Mouse (Mus musculus): ENCODE measurements around the gene Plcb4. TPM values are rescaled to one million over a fixed set of nuclear protein-coding genes. Genes with fewer than 3 reads are reported as not detected.
"Not testable (repeated sequence)": the region's sequence is repeated elsewhere in the genome, so short reads cannot be mapped to it uniquely, and the experiment has no call there.

Gene Plcb4
- total RNA-seq, 2 experiments from 2014 or later = 17.3 to 18.2 TPM

DNA sequence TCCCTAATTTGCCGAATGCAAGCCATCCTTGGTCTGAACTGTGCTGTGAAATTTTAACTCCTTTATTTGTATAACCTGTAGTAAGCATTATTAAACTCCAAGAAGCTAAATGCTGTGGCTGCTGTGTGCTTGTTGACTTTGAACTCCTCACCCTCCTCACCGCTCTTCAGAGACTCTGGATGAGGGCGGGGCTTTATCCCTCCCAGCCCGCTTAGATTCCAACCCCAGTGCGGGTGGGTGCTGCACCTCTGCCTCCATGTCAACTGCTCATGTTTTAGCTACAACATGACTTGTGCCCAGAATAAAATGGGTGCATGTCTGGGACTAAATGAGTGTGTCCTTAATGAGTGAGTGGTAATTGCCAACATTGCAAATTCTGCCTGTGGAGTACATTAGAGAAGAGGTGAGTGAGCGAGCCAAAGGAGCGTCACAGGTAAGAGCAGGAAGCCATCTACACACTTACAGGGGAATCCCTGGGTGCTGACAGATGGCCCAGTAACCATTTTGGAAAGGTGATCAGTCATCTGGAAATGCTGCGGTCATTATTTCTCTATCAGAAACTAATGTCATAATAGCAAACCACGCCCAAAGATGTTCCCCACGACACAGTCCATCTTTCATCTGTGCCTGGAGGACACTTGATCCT is 13.8 kb downstream of the Plcb4 start:
- DNase-seq (ENCODE audit: extremely low spot score in 1 of 2, low spot score in 1 of 2) = no peak

DNA sequence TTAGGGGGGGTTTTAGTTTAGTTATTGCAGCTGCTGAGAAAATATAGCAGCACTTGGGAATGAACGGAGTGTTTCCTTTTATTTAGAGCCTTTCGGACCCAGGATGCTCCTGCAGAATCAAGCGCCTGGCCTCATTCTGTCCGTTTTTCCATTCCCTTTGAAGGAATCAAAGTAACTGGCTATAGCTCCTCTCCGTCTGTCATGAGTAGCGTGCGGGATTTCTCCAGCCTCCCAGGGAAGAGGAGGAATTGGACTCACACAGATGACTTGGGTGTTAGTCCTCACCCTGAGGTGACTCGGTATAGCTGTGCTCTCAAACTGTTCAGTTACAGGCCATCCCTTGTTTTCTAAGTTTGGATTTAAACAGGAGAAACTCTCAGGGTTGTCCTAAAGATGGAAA is 14.8 kb downstream of the Plcb4 start:
- no peak for DNase-seq (ENCODE audit: extremely low spot score in 1 of 2, low spot score in 1 of 2)

DNA sequence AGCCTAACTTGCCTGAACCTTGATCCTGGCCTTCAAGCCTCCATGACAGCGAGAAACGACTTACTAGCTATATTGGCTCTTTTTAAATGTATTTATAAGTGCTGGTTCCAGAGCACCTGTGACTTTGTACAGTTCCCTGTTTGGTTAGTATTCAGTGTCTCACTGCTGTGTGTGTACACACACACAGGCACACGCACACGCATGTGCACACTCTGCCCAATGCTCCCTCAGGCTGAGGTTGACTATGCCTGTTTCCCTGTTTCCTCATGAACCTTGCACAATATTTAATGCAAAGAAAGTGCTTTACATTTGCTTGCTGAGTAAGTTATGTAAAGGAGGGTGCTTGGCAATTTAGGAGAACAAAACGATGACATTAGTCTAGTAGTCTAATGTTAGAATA is 16.5 kb downstream of the Plcb4 start:
- no peak for DNase-seq (ENCODE audit: extremely low spot score in 1 of 2, low spot score in 1 of 2)

DNA sequence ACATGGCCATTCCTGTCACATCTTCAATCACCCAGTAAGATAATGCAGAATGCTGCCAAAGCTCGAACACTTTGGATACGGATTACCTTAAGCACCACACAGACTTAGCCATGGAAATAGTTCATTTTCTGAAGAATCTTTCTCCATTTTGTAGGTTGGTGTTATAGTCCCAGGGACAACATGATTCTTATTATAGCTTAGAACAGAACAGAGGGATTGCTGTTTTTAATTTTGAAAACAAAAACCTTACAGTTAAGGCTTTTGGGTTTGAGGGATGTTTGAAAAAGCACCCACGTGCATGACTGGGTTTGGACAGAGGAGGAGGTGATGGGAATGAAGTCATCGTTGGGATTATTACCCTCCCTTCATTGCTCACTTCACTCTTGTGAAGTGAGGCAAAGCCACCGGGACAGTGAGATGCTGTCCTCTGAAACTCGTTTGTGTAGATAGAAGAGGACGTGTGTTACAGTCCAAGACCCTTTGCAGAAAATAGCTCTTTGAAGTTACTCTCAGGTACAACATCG is 18.2 kb downstream of the Plcb4 start:
- DNase-seq (ENCODE audit: extremely low spot score in 1 of 2, low spot score in 1 of 2) = no peak

DNA sequence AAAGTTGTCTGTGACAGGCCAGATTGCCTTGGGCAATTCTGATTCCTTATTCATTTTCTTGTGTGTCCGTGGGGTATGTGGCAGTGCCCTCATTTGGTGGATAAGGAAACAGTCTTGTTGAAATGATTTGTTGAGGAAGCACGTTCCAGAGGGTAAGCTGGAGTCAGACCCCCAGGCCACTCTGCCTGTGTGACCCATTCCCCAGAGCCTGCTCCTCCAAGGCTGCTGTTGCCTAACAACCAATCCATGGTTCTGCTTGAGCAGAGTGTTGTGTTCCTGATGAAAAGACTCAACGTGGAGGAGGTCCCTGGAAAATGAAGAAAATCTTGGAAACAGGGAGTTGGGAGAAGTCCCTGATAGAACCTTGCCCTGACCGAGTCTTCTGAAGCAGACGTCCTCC is 18.8 kb downstream of the Plcb4 start:
- DNase-seq (ENCODE audit: extremely low spot score in 1 of 2, low spot score in 1 of 2) = no peak

DNA sequence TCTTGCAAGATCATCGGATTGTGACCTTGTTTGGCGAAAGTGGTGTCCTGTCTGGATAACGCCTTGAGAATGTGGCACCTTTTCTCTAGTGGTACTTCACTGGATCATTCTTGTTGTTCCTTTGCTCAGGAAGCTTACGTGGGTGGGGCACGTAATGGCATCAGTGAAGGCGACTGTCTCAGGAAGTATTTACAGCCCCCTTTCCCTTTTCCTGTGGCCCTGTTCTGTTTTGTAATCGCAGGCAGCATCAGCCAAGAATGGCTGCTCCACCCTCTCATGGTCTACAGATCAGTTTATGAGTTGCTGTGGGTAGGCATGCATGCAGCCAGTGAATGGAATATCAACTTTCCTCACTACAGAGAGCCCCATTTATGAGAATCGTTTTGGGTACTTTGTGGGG is 21.2 kb downstream of the Plcb4 start:
- DNase-seq (ENCODE audit: extremely low spot score in 1 of 2, low spot score in 1 of 2) = no peak

DNA sequence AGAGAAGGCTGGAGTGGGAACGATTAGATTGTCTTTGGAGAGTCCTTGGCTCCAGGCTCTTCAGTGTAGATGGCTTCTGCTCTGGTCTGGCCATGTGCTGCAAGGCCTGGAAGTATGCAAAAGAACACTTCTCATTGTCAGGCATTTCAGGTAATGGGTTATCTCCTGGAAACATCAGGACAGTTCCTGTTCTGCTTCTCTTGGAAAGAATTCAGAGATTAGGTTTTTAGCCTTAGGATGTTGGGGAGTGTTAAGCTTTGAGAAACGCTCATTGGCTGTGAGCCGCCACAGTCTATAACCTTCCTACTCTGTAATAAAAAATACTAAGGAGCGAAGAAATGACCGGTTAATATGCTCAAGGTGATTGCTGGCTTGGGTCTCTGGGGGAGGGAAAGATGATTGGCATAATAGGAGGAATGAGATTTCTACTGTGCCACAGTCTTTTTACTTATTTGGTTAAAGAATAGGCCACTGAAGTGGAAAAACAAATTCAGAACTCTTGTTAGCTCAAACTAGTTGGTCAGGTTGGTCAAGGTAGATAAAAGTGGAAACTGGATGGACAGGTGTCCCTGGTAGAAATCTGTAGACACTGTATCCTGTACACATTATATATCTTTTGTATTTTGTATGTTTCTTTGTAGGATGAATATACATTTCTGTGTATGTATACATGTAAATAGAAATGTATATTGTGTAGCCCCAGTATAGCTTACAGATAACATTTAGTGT is 21.8 kb downstream of the Plcb4 start:
- no peak for DNase-seq (ENCODE audit: extremely low spot score in 1 of 2, low spot score in 1 of 2)

DNA sequence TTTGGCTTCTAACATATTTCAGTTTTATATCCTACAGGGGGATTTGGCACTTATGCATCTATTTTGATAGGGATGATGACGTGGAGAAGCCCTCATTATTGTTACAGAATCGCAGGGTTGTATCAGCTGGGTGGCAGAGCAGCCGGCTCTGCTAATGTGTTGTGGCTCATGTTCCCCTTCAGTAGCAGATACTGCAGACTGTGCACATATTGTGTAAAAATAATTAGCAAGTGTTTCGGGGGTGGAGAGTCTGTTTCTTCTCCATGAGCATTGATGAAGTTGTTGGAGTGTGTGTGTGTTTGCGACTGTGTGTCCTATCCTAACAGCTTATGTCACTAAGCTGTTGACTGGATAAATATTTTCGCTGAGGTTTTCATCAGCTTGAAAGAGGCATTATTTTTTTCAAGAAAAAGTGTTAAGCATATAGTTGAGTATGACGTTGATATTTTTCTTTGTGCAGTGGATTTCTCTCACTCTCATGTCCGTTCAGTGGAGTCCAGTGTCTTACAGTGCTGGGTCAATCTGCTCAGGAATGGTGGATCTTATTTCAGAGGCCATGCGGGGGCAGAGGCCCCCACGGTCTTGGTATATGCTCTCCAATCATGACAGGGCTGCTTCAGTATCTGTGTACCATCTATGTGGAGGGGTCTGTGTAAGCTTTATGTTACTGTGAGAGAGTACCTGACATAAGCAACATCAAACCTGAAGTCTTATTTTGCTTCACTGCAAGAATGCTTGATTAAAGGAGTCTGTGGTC is 25.1 kb downstream of the Plcb4 start:
- DNase-seq (ENCODE audit: extremely low spot score in 1 of 2, low spot score in 1 of 2) = no peak

DNA sequence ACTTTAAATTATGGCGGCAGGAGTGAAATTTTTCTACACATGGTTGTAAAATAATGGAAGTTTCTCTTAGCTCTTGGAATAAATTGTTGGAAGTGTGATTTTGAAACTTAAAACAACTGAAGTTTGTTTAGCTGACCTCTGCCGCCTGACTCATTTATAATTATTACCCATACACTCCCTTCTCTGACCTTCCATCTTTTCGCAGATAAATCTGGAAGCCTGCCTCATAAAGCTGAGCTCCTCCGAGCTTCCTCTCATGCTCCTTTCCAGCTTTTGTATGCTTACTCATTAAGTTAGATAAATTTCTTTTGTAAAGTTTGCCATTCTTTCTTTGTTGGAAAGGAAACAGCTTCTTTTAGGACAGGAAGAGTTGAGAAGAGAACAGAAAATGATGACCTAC is 27.9 kb downstream of the Plcb4 start:
- DNase-seq (ENCODE audit: extremely low spot score in 1 of 2, low spot score in 1 of 2) = no peak

DNA sequence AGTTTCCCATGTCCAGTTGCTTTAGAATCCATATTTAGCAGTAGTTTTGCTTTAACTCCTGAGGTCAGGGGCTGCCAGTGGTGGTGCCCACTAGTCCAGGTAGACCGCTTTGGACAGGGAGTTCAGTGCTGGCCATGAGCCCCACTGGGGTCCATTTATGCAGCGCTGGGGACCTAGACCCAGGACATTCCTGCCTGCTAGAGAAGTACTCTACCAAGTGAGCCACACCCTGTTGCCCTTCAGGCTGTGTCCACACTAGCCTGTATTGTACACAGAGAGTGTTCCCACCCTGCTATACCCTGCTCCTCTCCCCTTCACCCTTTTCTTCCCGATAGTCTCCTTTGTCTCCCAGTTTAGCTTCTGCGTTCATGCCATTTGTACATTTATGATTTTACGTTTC is 28.8 kb downstream of the Plcb4 start:
- DNase-seq (ENCODE audit: extremely low spot score in 1 of 2, low spot score in 1 of 2) = no peak

DNA sequence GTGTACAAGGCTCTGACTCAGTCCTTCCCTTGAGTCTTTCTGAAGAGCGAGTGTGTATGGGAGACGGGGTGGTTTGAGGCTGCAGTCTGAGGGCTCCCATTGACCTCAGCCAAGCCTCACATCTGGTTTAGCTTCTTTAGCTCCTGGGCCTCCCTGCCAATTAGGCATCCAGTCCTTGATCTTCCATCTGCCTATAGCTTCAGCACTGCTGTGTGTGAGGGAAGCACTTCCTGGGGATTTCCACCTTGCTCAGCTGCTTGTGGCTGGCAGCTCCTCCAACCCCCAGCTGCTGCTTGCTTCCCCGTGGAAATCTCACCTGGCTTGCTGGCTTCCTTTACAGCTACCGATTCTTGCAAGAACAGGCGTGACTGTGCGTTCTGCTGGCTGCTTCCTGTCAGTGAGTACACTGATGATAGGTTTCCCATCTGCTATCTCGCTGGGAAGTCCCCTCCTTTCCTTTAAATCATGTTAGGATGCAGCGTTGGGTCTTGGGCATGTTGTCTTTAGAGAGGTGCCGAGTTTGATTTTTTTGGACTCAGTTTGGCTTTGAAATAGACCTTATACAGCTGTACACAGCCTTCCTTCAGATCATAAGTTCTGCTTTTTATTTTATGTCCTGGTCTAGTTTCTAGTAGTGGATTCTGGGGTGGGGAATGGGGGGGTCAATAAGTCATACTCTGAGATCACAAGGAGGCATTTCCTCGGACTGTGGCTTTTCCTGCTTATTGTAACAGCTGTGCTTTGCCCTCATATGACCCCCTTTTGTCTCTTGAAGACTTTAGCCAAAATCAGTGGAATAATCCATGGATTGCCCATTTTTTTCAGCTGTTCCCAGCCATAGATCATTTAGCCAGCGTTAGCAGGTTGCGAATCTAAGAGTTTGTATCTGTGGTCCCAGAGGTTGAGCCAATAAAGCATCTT is 34.0 kb downstream of the Plcb4 start:
- no peak for DNase-seq (ENCODE audit: extremely low spot score in 1 of 2, low spot score in 1 of 2)

DNA sequence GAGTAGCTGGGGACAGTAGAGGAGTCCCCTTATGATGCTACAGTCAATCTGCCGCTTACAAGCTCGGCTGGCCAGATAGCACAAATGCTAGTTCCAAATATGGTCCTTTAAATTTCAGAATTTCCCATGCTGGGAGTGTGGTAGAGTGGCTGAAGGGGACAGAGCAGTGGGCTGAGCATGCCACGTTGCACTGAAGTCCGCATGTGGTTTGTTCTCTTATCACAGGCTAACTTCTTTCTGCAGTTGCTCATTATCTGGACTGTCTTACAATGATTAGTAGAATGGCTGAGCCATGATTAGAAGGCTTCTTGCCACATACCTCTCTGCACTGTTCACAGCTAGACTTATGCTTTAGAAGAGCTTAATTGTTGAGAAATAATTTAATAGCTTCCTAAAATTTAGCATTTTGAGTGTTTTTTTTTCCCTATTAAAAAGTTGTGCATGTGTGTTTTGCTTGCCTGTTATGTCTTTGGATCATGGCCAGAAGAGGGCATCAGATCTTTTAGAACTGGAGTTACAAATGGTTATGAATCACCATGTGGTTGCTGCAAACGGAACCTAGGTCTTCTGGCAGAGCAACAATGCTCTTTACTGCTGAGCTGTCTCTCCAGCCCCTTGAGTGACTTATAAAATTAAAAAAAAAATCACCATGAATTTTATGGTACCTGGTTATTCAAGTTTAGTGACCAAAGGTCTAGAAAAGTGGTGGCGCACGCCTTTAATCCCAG is 42.0 kb downstream of the Plcb4 start:
- no peak for DNase-seq (ENCODE audit: extremely low spot score in 1 of 2, low spot score in 1 of 2)

DNA sequence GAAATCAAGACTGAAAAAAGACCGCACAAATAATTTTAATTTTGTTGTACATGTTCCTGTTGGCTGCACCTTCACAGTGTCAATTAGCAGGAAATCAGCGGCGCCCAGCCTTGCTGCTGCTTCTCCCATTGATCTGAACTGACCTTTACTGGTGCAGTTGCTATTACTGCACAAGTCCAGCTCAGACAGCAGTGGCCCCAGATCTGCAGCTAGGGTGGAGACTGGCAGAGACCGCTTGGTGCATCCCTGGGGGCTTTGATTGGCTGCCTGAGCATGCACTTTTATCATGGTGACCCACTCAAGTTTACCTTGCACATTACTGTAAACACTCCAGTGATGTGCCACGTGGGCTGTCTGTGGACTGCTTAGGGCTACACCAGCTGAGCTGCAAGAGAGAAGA is 45.9 kb downstream of the Plcb4 start:
- no peak for DNase-seq (ENCODE audit: extremely low spot score in 1 of 2, low spot score in 1 of 2)

DNA sequence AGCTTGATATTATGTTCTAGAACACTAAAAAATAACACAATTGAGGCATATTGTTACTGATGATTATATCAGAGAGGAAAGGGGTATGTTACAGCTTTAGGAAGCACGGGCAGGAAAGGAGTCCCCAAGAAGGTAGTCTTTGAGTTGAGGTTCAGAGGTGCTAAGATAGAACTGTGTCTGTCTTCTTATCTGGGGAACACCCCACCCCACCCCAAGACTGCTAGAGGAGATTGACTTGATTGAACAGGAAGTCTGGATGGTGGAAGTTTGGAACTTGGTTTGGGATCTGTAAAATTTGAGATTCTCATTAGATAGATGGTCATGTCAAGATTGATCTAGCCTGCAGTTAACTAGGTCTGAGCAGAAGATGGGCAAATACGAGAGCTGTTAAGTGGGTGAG is 48.5 kb downstream of the Plcb4 start:
- DNase-seq (ENCODE audit: extremely low spot score in 1 of 2, low spot score in 1 of 2) = no peak

DNA sequence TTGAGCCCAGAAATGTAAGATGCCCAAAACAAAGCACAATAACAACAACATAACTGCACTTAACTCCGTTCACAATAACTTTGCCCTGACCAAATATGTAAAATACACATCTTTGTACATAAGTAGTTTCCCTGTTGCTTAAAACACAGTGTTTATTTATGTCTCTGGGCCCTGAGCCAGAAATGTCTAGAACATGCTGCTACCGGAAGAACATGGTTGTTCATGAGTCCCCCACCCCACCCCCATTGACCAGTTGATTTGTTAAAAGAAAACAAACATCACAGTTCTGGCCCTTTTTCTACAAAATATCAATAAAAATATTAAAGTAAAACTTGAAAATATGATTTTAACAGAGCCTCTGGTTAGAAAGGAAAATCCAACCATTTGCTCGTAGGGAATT is 49.6 kb downstream of the Plcb4 start:
- no peak for DNase-seq (ENCODE audit: extremely low spot score in 1 of 2, low spot score in 1 of 2)

DNA sequence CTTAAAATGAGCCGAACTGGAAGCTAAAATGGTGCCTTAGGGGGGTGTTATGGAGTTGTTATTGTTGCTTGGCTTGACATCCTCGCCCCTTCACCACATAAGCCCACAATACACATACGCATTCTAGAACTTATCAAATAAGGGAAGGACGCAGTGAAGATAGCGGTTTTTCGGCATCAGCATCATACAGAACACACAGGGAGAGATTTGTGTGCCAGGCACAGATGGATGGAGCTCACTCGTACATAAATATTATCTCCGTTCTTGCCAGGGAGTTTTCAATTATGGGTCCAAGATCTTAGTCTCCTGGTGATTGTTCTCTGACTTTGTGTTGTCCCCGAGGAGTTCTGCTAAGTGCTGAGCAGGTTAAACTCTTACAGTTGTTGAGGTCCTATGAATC is 50.0 kb downstream of the Plcb4 start:
- DNase-seq (ENCODE audit: extremely low spot score in 1 of 2, low spot score in 1 of 2) = no peak

DNA sequence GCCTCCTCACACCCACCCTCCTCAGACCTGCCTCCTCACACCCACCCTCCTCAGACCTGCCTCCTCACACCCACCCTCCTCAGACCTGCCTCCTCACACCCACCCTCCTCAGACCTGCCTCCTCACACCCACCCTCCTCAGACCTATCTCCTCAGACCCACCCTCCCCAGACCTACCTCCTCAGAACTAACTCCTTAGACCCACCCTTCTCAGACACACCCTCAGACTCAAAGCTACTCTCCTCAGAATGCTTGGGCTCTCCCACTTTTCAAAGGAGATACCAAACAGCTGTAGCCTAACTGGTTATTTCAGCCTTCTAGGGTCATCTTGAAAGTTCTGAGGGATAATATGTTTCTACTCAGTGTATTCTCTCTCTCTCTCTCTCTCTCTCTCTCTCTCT is 50.9 kb downstream of the Plcb4 start:
- not testable (repeated sequence) for DNase-seq (ENCODE audit: extremely low spot score in 1 of 2, low spot score in 1 of 2)

DNA sequence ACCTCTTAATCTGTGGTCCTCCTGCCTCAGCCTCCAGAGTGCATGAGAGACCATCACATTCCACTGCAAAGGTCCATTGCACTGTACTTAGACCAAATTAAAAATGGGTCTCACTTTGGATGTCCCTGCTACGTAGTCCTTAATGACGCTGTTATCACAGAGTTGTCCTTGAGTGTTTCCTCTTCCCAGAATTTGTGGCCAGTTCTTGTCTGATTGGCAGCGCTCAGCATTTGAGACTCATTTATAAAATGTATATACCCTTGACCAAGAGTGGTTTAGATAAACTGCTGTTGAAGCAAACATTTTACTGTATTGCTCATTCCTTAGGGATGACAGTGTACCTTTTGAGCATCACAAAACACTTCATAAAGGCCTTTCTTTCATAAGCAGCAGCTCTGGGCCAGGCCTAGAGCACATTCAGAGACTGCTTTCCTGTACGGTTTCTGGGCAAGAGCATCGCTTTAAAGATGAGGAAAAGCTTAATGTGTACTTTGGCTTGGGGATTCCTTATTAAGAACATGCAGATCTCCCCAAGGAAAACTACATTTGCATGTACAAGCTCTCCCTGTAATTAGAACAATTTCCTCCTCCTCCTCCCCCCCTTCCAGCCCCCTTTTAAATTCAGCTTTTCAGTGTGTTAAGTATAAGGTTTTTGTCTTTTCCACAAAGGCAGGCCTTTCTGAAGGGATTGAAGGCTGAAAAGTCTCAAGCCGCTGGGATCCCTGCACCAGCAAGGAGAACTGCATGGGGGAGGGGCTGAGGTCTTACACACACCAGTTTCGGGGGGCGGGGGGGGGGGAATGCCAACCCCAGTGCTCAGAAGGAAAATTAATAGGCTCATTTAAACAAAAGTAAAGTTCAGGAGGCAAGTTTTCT is 52.5 kb downstream of the Plcb4 start:
- no peak for DNase-seq (ENCODE audit: extremely low spot score in 1 of 2, low spot score in 1 of 2)

DNA sequence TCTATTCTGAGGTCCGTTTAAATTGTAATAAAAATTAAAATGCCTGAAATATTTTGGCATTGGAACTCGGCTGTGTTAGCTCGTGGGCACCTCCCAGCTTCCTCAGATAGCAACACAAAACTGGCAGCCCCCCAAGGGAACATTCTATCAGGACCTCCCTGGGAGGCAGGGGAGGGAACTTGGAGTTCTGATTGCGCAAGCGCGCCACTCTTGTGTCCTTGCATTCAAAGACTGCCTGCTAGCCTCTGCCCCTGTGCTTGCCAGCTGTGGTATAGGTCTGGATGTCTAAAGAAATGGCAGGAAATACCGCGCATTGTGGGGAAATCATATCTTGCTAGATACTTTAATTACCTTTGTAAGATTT is 53.1 kb downstream of the Plcb4 start:
- DNase-seq (ENCODE audit: extremely low spot score in 1 of 2, low spot score in 1 of 2) = peak in 1 of 2 experiments; percentile 34
